Mouse (Mus musculus) spleen, postnatal 14 days (tissue): ENCODE data around the gene Pkd1l2.

Experiments
- DNase-seq, 2 experiments: peaks; one replicate each; pipeline ENCODE4 v3.0.0; 2021 to 2022; ENCODE audit warnings: low spot score in 2 of 2

The Pkd1l2 gene

DNA sequence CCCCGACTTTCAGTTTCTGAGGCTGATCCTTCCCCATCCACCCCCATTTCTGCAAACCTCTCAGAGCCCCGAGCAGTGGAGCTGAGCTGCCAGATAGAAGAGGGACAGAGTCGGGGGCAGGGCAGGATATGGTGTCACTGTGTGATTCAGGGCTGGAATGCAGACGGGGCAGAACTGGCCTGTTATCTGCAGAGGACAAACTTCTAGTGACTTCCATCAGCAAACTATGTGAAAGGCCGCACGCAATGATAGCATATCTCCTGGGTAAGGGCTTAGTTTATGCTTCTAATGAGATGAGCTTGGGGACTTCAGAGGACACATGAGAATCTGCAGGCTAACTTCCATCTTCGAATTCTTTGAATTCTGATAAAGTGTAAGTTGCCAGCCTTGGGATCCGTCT is 3.3 kb upstream of the Pkd1l2 start:
- no peak for DNase-seq

DNA sequence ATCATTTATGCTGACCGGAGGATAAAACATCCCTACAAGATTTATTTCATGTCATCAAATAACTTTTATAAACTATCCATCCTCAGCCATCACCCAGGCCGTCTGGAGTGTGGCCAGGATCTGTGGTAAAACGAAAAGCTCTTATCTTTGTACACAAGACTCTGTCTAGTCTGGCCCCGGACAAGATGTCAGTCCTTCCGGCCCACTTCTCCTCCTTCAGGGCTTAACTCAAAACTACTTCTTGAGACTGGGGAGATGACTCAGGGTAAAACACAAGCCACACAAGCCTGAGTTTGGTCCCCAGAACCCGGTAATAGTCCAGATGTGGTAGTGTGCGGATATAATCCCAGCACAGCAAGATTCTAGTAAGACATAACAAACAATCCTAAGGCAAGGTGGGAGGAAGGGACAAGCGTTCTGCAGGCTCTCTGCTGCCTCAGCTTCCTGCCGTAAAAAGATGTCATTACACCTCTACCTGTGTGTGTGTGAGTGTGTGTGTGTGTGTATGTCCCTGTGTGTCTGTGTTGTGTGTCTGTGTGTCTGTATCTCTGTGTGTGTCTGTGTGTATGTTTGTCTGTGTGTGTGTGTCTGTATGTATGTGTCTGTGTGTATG is 804 bp upstream of the Pkd1l2 start:
- peak in 1 of 2 experiments; percentile 13 for DNase-seq

DNA sequence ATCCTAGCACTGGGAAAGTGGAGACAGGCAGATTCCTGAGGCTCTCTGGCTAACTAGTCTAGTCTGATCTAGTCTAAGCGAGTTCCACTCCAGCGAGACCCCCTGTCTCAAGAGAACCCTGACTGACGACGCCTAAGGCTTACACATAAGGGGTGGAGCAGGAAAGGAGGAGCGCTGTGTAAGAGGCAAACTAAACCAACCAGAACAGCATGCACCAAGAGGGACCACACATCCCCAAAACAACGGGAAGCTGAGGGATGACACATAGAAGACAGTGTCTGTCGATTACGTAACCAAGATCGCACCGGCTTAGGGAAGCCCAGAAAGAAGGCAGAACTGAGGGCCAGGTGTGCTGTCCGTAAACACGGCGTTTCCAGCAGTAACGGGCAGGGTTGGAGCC is 2.6 kb downstream of the Pkd1l2 start:
- no peak for DNase-seq

DNA sequence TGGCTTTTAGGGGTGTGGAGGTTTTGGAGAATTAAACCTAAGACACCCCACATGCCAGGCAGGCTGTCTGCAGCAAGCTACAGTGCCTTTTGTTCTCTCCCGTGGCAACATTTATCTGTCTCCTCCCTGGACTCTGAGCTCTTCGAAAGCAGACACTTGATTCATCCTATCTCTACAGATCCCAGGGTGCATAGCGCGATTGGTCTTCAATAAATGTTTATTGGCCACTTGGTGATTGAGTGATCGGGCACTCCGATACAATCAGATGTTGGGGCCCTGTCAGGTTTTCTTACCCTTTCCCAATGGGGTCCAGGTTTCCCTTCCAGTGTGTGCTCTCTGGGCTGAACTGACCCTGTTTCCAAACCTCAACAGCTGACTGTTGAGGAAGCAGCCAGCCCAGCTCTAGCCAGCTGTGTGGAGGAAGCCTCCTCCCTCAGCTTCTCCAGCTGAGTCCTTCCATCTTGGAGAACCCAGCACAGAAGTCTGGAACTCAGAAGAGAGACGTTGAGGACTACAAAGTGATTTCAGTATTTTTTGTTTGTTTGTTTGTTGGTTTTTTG is 3.8 kb downstream of the Pkd1l2 start:
- DNase-seq, result no peak

DNA sequence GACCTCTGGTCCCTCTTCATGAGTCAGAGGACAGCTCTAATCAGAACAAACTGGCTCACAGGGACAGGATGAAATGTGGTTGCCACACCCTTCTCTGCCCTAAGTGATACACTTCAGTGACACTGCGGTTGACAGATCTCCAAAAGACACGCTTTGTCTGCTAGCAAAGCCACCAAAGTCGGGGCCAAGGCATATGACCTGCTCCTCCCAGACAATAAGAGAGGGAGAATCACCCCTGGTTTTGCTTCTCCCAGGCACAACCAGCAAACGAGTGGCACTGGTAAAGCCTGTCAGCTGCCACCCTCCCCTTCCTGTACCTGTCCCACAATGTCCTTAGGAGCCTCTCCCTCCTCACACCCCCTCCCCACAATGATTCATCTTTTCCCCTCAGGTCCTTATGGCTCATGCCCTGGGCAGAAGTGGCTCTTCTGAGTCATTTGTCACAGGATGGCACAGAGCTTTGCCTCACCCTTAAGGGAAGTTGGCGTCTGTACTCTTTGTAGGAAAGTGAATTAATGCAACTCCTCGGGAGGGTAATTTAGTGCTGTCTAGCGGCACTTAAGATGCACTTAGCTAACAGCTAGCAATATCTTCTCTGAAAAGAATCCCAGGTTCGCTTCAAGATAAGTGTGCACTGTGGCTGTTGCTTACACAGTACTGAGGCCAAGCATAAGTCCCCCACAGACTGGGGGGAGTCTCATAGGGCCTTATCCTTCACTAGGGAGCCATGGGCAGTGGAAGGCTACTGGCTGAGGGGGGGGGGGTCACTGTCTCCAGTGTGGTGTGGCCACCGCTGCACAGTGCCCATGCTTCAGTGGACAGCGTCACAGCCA is 7.7 kb downstream of the Pkd1l2 start:
- DNase-seq, result peak in 1 of 2 experiments; percentile 14

DNA sequence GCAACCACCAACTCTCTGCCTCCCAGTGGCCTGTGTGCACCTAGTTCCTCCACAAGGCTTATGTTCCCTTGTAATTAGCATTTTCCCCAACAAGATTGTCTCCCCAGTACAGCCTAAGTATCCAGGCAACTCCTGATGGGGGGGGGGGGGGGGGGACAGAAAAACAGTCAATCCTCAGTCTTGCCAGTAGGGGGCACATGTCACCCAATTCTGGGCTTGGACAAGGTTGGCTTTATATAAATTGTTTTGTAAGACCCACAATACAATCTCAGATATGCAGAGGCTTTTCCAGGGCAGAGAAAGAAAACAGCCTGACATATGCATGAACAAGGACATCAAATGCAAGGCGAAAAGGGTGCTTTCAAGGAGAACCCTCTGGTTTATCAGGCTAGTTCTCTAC is 12.5 kb downstream of the Pkd1l2 start:
- DNase-seq, result no peak

DNA sequence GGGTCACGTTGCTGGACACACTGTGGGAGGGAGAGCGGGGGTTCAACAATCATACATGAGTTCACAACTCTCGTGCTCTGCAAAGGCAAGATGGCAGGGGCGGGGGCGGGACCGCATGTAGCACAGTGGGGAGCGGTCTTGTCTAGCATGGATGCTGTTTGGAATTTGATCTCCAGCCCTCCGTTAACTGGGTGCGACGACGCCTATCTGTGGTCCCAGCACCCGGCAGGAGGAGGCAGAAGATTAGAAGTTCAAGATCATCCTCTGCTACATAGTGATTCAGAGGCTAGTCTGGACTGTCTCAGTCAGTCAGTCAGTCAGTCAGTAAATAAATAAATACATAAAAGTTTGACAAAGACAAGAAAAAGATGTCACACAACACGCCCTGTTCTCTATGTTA is 14.0 kb downstream of the Pkd1l2 start:
- no peak for DNase-seq

DNA sequence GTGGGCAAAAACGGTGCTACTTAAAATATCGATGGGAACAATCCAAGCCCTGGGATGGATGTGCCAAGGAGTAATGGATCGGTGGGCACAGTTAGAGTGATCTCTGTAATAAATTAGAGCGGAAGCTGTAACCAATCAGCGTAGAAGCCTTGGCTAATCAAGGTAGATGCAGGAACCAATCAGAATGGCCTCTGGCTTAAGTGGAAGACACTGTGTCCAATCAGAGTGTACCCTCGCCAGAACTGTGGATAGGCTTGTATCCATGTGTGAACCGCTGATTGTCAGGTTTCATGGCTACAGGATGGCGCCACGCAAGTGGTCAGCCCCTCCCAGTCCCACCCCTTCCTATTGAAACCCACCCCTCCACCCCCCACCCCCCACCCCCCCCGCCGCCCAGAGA is 14.9 kb downstream of the Pkd1l2 start:
- no peak for DNase-seq

DNA sequence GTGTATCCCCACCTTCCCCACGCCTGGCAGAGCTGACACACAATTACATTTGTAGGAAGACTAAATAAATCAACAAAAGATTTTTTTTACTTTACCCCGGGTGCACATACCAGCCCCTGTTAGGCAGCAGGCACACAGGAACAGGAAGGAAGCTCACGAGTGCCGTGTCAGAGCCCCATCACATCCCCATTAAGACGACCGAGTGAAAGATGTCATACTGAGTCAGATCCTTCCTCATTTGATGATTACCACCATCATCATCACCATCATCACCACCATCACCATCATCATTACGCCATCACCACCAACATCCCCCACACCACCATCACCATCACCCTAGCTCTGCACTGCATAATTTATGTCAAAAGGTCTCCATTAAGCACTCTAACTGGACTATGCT is 15.3 kb downstream of the Pkd1l2 start:
- no peak for DNase-seq

DNA sequence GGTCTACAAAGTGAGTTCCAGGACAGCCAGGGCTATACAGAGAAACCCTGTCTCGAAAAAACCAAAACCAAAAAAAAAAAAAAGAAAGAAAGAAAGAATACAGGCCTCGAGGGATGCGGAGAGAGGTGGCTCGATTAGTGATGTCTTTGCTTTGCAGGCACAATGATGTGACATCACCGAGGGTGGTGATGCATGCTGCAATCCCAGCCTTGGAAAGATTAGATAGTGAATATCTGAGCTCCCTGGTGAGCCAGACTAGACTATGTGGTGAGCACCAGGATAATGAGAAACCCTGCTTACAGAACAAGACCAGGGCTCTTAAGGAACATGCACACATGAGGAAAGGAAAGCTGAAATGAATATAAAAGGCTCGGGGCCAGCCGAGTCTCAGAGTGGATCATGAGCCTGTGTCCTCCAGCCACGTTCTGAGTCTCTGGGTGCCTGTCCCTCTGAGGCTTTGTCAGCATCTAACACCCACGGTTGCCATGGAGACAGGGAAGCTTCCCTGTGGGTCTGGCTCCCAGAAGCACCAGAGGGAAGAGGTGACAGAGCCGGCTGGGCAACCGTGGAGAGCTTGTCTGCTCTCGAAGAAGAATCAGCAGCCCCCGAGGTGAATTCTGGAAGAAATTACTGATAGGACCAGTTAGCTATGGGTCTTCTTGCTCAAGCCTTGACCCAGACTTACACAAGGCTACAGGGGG is 20.9 kb downstream of the Pkd1l2 start:
- DNase-seq, result no peak

DNA sequence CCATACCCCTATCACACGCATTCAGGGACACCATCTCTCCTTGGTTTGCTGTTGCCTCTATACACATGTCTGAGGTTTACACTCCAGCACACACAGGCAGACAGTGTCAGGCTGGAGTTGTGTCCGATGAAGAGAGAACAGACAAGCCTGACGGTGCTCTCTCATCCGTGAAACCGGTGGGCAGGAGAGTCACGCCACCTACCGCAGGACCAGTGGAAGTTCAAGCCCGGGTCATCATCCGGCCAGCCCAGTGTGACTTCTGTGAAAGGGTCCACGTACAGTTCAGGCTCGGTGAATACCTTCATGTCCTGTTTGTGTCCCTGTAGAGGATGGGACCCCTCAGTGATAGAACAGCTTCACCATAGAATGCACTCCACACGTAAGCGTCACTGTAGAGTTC is 21.9 kb downstream of the Pkd1l2 start:
- DNase-seq, result no peak

DNA sequence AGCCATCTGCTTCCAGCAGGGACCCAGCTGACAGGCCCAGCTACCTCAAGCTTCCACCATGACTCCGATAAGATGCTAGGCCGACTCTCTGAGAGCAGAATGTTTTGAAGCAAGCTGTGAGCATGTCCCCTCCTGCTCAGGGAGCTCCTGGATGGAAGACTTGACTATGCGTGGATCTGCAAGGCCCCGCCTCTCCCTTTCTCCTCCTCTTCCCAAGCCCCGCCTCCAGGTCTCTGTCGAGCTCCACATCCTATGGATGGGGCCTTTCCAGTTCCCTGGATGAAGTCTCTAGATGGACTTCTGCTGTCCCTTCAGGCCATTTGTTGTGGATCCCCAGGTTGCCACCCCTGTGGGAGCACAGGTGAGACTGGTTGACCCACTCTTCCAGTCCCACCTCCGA is 23.2 kb downstream of the Pkd1l2 start:
- DNase-seq, result no peak

DNA sequence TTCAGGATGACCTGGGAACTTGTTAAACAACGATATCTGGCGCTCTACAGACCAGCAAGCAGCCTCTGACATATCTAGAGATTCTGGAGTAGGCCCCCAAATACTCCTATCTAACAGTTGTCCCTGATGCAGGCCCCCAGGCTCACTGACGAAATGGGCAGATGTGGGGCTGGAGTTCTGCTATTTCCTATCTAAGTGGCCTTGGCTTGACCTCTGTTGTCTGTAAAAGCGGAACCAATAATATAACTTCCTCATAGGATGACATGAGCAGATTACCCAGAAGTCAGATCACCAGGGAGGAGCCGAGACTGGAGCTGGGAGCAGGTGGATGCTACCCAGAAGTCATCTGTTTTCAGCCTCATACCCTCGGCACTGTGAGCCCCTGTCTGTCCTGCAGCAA is 27.2 kb downstream of the Pkd1l2 start:
- DNase-seq, result no peak

DNA sequence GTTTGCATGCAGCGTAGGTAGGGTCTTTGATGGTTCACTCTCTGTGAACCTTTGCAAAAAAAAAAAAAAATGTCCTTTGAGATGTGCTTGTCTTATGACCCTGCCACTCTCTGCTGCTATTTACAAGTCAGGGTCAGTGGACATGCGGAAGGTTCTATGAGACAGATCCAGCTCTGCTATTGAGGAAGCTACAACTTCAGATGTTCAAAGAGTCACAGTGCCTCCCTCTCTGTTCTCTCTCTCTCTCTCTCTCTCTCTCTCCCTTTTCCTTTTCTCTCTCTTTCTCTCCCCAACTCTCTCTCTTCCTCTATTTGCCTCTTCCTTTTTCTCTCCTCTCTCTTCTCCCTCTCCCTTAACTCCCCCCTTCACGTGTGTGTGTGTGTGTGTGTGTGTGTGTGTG is 28.1 kb downstream of the Pkd1l2 start:
- DNase-seq, result no peak

DNA sequence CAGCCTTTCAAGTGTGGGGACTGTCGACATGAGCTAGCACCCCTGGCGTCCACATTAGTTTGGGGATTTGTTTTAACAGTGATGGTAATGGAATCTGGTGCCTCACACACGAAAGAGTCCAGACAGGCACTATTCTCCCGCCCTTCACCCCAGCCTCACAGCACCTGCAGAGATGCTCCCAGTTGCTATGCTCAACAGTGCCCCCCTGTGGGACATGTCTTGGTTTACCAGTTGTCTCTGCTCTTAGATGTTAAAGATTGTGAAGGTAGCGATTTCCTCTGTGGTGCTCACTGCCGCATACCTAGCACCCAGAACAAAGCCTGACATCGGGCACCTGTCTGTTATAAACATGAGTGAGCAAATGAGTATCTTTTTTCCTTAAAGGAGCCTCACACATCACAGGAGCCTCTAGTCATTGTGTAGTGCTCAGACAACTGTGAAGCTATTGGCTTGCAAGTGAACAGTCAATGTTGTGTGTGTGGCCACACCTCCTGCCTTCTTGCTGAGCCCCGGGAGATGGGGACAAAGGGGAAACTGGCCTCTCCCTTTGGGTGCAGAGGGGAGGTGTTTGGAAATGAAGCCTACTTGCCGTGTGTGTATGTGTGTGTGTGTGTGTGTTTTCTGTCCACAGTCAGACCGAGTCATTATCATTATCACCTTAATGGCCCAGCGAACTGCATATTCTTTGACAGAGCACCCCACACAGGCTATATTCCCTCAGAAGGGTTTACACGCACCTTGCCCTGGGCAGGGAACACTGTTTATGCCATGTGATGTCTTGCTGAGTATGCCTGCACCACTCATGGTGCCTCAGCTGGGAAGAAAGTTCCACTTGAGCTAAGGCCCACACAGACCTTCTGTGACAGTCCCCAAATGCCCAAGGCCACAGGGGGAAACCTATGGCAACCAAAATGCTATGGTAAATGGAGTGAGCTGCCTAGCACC is 28.8 kb downstream of the Pkd1l2 start:
- DNase-seq, result peak in 1 of 2 experiments; percentile 55

DNA sequence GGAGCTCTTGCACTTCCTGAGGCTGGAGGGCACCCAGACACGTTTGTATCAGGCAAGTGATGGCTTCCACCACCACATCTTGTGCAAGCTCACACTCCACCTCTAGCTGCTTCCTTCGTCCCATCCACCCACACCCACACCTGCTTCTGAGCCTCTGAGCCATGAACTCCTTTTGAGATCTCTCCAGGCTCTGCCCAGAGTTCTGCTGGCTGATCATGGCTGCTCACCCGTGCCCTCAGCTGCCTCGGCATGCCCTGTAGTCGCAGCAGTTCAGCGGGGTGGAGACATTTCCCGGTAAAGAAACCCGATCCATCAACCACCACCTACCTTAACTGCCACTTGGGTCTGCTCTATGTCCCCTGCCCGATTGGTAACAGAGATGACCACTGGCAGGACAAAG is 30.9 kb downstream of the Pkd1l2 start:
- DNase-seq, result no peak

DNA sequence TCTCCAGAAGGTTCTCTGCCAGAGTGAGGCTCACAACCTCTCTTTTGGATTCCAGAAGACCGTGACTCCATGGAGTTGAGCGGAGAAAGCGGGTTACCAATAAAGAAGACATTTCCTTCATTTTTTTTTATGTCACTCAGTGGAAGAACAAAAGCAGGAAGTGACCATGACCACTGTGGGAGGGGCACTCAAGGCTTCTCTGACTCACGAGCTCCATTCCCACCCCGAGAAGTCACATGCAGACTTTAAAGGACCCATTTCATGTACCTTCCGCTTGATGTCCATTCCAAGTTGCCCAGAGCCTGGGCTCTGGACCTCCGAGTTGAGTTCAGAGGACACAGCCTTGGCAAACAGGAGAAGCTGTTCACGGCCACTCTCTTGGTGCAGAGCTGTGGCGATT is 31.5 kb downstream of the Pkd1l2 start:
- no peak for DNase-seq

DNA sequence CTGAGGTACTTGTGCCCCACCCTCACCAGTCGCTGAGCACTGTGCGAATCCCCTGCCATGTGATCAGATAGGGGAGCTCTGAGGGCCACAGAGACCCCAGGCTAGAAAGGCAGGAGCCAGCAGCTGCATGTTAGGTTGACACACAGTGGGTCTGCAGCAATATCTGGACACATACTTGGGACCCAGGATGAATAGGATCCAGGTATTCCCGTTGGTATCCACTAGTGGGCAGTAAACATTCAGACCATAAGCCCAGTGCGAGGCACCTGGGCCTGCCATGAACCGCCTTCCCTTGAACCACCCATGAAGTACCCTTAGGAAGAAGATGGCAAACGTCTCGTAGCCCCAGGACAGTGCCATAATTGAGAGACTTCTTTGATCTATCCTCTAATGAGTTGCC is 32.8 kb downstream of the Pkd1l2 start:
- DNase-seq, result no peak

DNA sequence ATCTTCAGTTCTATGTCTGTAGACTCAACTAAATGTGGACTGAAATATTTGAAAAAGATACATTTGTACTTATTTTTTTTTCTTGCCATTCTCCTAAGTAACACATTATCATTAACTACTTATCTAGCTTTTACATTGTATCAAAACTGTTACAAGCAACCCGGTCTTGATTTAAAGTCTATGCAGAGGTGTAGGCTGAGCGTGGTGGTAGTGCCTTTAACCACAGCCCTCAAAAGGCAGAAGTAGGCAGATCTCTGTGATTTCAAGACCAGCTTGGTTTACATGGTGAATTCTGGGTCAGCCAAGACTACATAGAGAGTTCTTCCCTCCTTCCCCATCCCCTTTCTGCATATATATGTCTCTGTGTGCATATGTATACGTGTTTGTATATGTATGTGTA is 38.7 kb downstream of the Pkd1l2 start:
- no peak for DNase-seq

DNA sequence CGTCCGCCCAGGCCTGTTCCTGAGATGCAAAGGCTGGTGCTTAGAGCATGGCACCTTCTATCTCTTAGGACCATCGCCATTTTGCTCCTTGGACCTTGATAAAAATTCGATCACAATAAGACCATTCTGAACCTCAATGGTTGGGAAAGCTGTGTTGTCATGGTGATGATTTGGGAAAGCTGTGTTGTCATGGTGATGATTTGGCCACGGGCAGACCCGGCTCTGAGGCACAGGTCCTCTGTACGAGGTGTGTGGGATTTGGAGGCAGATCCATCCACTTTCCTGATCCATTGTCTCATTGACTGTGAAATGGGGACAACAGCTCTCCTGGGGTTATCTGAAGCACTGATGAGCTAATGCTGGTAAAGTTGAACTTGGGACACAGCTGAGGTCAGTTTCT is 42.4 kb downstream of the Pkd1l2 start:
- no peak for DNase-seq

DNA sequence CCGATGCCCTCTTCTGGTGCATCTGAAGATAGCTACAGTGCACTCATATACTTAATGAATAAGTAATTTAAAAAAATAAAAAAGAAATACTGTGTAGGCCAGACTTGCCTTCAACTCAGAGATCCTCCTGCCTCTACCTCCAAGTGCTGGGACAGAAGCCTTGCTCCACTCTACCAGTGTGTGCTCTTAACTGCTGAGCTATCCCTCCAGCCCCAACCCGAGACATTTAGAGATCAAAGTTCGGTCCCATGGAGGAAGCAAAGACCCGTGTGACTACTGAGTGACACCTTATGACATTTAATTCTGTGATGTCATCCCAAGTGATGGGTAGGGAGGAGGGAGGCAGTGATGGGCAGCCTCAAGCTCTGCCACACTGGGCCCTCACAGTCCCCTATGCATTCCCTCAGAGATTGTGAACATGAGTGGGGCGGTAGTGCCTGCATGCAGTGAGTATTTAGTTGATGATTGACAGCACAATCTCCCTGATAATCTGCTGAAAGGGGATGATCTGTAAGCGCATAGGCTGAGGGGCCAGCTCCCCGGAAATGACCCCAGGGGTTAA is 44.8 kb downstream of the Pkd1l2 start:
- no peak for DNase-seq
